Mouse (Mus musculus) embryonic stem cell, embryonic (primary cell): ENCODE data around the gene Gm3383.
"Not testable (repeated sequence)": the region's sequence is repeated elsewhere in the genome, so short reads cannot be mapped to it uniquely, and the experiment has no call there.

Experiments used
- CTCF ChIA-PET, 4 experiments: fragments of 300-600 bp in 2 of 4; fragments of 350-600 bp in 2 of 4; sonication (Branson Sonifier 250); formaldehyde crosslinking; loops; one replicate each; lab custom pipeline; 2022; ENCODE audit warnings: inconsistent platforms in 2 of 4; lab: Charles Lee
- POLR2A ChIA-PET, 4 experiments: fragments of 300-600 bp in 2 of 4; fragments of 350-600 bp in 2 of 4; sonication (Branson Sonifier 250); formaldehyde crosslinking; loops; one replicate each; lab custom pipeline; 2022; ENCODE audit warnings: antibody characterized with exemption in 4 of 4, inconsistent platforms in 1 of 4; lab: Charles Lee

The Gm3383 gene

DNA sequence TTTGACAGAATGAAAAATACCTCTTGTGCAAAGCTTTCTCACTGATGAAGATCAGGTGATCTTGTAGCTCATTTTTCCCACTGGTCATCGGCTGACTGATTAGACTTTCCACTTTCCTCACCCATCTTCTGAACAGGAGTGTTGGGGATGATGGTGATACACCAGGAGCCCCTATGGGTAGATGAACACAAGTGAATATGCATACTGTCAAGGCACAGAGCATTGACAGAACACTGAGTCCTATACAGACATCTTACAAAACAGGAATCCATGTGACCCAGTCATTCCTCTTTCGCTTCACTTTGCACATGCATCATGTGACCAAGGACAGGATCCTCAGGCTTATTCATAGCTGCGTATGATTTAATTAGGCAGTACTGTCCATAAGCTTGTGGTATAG lies at the start of gene Gm3383:
Gm3383 (minus strand) TSS at position 101 of the 400 bp plus-strand sequence.
- CTCF ChIA-PET, POLR2A ChIA-PET: not testable (repeated sequence)

DNA sequence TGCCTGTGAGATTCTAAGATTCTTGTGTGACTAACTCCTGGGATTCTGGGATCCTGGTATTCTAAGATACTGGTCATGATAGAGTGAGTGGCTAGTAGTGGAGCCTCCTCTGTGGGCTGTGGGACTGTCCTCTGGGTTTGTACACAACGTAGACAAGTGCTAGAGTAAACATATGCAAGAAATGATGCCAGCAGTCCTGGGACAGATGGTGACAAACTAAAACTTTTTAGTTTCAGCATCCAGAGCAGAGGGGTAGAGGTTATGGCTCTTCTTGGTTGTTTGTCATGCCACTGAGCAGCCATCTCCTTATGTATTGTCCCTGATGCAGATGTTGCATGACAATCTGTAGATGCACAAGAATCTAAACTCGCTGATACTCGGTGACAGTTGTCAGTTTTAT lies 48.1 kb upstream of the Gm3383 start:
- POLR2A ChIA-PET, CTCF ChIA-PET: not testable (repeated sequence)

DNA sequence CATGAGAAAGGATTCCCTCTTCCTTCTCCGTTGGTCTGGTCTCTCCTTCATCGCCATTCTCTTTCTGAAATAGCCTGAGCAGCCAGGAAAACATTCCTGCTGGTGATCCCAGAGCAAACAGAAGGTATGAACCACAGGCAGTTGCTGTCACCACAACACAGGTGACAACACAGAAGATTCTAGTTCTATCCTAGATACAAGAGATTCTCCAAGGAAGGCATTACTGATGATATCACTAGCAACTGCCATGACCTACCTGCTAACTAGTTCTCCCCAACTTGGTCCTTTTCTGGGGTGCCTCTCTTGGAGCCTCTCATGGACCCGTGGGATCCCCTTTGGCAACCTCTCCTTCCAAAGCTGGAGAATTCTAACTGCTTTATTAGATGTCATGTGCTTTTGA lies 22.4 kb upstream of the Gm3383 start, which contains the start of gene Gm3424:
Gm3424 (minus strand) TSS at position 101 of the 400 bp plus-strand sequence.
- POLR2A ChIA-PET, CTCF ChIA-PET: not testable (repeated sequence)

DNA sequence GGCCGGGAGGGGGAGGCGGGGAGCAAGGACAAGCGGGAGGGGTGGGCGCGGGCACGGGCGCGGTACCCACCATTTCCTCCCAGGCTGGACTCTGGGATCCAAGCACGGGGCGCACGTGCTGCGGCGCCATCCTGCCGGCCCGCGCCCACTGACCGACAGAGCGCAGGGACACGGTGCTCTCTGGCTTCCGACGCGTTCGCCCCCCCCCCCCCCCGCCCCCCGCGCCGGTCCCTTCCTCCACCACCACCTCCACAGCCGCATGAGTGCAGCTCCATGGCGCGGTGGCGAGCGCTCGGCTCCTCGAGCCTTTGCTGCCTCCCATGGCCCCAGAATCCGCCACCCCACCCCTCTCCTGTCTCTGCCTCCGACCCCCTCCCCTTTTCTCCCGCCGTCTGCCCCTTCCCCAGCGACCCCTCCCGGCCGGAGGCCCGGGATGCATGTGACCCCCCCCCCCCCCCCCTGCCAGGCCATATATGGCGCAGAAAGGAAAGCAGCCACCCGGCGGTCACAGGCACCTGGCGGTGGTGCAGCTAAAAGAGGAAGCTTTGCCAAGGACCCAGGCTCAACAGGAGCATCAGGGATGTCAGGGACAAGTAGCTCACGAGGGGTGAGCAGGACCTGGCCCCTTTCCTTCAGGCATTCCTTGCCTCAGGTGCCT lies 5.0 kb upstream of the Gm3383 start:
- CTCF ChIA-PET, POLR2A ChIA-PET: not testable (repeated sequence)

DNA sequence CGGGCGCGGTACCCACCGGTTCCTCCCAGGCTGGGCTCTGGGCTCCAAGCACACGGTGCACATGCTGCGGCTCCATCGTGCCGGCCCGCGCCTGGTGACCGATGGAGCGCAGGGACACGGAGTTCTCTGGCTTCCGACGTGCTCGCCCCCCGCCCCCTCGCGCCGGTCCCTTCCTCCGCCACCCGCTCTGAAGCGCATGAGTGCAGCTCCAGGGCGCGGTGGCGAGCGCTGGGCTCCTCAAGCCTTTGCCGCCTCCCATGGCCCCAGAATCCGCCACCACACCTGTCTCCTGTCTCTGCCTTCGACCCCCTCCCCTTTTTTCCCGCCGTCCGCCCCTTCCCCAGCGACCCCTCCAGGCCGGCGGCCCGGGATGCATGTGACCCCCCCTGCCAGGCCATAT lies 66.3 kb downstream of the Gm3383 start, which contains the start of gene Gm3373:
Gm3373 (minus strand) TSS at position 101 of the 400 bp plus-strand sequence.
- POLR2A ChIA-PET, CTCF ChIA-PET: not testable (repeated sequence)

DNA sequence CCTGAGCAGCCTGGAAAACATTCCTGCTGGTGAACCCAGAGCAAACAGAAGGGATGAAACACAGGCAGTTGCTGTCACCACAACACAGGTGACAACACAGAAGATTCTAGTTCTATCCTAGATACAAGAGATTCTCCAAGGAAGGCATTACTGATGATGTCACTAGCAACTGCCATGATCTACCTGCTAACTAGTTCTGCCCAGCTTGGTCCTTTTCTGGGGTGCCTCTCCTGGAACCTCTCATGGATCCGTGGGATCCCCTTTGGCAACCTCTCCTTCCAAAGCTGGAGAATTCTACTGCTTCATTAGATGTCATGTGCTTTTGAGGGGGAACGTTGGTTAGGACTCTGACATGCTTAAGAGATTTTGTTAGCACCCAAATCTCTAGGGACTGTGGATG lies 120.4 kb downstream of the Gm3383 start, which contains the start of gene Gm9603:
Gm9603 (minus strand) TSS at position 101 of the 400 bp plus-strand sequence.
- CTCF ChIA-PET, POLR2A ChIA-PET: not testable (repeated sequence)

DNA sequence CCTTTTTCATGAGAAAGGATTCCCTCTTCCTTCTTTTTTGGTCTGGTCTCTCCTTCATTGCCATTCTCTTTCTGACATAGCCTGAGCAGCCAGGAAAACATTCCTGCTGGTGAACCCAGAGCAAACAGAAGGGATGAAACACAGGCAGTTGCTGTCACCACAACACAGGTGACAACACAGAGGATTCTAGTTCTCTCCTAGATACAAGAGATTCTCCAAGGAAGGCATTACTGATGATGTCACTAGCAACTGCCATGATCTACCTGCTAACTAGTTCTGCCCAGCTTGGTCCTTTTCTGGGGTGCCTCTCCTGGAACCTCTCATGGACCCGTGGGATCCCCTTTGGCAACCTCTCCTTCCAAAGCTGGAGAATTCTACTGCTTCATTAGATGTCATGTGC lies 174.9 kb downstream of the Gm3383 start, which contains the start of gene Gm8265:
Gm8265 (minus strand) TSS at position 101 of the 400 bp plus-strand sequence.
- POLR2A ChIA-PET, CTCF ChIA-PET: not testable (repeated sequence)
